In the genomic region with DNA sequence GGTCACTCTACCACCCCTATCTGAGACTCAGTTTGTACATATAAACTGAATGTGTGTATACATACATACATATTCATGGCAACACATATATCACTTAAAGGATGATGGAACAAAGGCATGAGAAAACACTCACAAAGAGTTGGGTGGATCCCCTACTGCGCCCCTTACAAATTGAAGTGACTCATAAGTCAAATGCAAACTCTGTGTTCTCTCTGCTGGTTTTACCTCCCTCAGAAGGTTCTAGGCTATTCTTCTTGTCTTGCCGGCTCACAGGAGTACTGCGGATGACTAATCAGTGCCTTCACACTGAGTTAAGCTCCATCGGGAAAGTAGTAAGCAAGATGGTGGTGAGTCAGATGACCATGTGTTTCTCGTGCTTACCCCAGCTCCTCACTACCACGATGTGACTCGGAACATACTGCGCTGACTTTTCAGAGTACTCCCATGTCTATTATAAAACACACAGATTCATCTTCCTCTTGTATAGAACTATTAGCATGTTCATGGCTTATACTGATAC, we compare ENCODE assay signal across 27 mouse cellular contexts.
A peak's percentile ranks its signal among the peaks of the same experiment; 100 is the strongest.
DNase-seq lines count a peak whose midpoint lies in the region; TF ChIP-seq lines count a peak whose summit lies in the region.
"Had no signal": no experiment of that assay in that cellular context is flagged by ENCODE, and none has a peak within 500 bp of the region (broad histone marks: within the 10 kb centered on the region; RNA-seq: fewer than 3 reads in every experiment).

No protein-coding gene starts in this region.

- H3K4me3 ChIP-seq in layer of hippocampus, adult 2 months, result no peak overlapping the region
- no peak overlapping the region for H3K4me3 ChIP-seq in olfactory bulb, adult 2 months (ENCODE audit: insufficient read depth, low read depth, low read length)
- H3K4me3 ChIP-seq: embryonic facial prominence, embryonic 10.5 days; embryonic facial prominence, embryonic 13.5 days; erythroblast, embryonic 14.5 days; forebrain, embryonic 12.5 days; heart, embryonic 12.5 days; heart, embryonic 15.5 days had no signal

- 42% methylated on average over 8 of the region's 8 CpGs for WGBS in olfactory bulb, adult 2 months

- TF ChIP-seq POLR2A in olfactory bulb, adult 2 months (IDR thresholded peaks at IDR 0.05; ENCODE audit: insufficient read depth, low read depth, low read length), result no peak

- 0 out of 2 replicates have a peak overlapping the region, but pooled peaks have one; percentile 95 for H3K27ac ChIP-seq in layer of hippocampus, adult 2 months
- H3K27ac ChIP-seq in olfactory bulb, adult 2 months (ENCODE audit: insufficient read depth, low read depth, low read length), result peak overlapping the region; percentile 62; the same call in 1 of the 2 replicates
- H3K27ac ChIP-seq: embryonic facial prominence, embryonic 10.5 days; embryonic facial prominence, embryonic 13.5 days; forebrain, embryonic 12.5 days; heart, embryonic 15.5 days; hindbrain, embryonic 14.5 days; hindbrain, postnatal 0 days had no signal

- peaks cover 5% of the 10 kb centered on the region for H3K4me1 ChIP-seq in olfactory bulb, adult 2 months (ENCODE audit: control insufficient read depth, insufficient read depth, low read length)

- DNase-seq in adrenal gland, adult (ENCODE audit: inconsistent age in 2 of 2, low spot score in 1 of 2), result peak; percentile 50 to 68
- no peak for DNase-seq in adrenal gland, postnatal 14 days
- DNase-seq in layer of hippocampus, adult 2 months (ENCODE audit: low spot score in 2 of 2), result no peak
- DNase-seq in layer of hippocampus, adult 18-20 months (ENCODE audit: low spot score in 2 of 2), result no peak
- peak; percentile 84 for DNase-seq in R1 (ENCODE audit: low read depth, low spot score)
- DNase-seq in urinary bladder, postnatal 36 days (ENCODE audit: low spot score in 2 of 2), result no peak
- no peak for DNase-seq in heart, postnatal 4 days
- DNase-seq: adrenal gland, adult 8-10 months; B cell, adult 2 months; cerebellum, adult 11-12 months; cerebellum, adult 8-10 months; cerebellum, postnatal 10 days; cerebellum, postnatal 36 days; embryo, embryonic 11 days; gastrocnemius, postnatal 25 days; heart, adult 18-20 months; heart, postnatal 10 days; heart, postnatal 36 days had no signal

- no peak for TF ChIP-seq CTCF in layer of hippocampus, adult 2 months (conservative IDR thresholded peaks at IDR 0.05)
- TF ChIP-seq CTCF in olfactory bulb, adult 2 months (IDR thresholded peaks at IDR 0.05; ENCODE audit: insufficient read depth, low read depth, low read length), result no peak

Comparison
In these comparisons a context has a peak if more than half of its experiments do, and no peak if none do; other contexts are left out.
1. DNase-seq: peak in adrenal gland, adult (2 of 2) and R1 (single experiment); none in adrenal gland, postnatal 14 days (single experiment), layer of hippocampus, adult 2 months (0 of 2), layer of hippocampus, adult 18-20 months (0 of 2), urinary bladder, postnatal 36 days (0 of 2) and heart, postnatal 4 days (single experiment).